Mouse (Mus musculus) heart, embryonic 10.5 days (tissue): Measurements from ENCODE around the gene Spocd1. TPM values are rescaled to one million over a fixed set of nuclear protein-coding genes. Genes with fewer than 3 reads are reported as not detected.

ENCODE experiments used
- DNase-seq: peaks from one replicate; pipeline ENCODE4 v3.0.0-alpha.2; 2017; ENCODE audit warnings: low spot score
- H3K27ac ChIP-seq: fragments of 300-500 bp; sonication (generic); 2 replicates; pipeline ENCODE4 v1.5.1; 2016; ENCODE audit warnings: mild to moderate bottlenecking
- H3K27me3 ChIP-seq: fragments of 300-500 bp; sonication (generic); 2 replicates; pipeline ENCODE4 v1.6.1; 2016; ENCODE audit warnings: mild to moderate bottlenecking; ENCODE audit not compliant: poor library complexity, insufficient read depth, severe bottlenecking
- H3K36me3 ChIP-seq: fragments of 300-500 bp; sonication (generic); 2 replicates; pipeline ENCODE4 v1.6.1; 2016; ENCODE audit warnings: mild to moderate bottlenecking, moderate library complexity
- H3K4me1 ChIP-seq: fragments of 300-500 bp; sonication (generic); 2 replicates; pipeline ENCODE4 v1.6.1; 2016; ENCODE audit warnings: mild to moderate bottlenecking
- H3K4me3 ChIP-seq: fragments of 300-500 bp; sonication (generic); 2 replicates; pipeline ENCODE4 v1.5.1; 2016; ENCODE audit warnings: mild to moderate bottlenecking, moderate library complexity
- H3K9me3 ChIP-seq: fragments of 300-500 bp; sonication (generic); 2 replicates; pipeline ENCODE4 v1.6.1; 2016; ENCODE audit warnings: mild to moderate bottlenecking, moderate library complexity
- WGBS: fragments of 180-500 bp; shearing (Covaris S2); methylation state at CpG from one replicate; pipeline ENCODE4 v1.1.7; 2016; 5-methylcytosine and 5-hydroxymethylcytosine counted together
- polyA plus RNA-seq: library from polyadenylated mRNA; unstranded; fragments of >200 nt; fragmentation: Nextera tagmentation; extraction: Ambion mirVana; gene quantifications from 2 replicates; pipeline ENCODE4 v1.2.1, GENCODE M21; 2016

Spocd1 gene
- polyA plus RNA-seq, 1 experiment from 2014 or later, result 0.46 TPM

GRCm38 (mm10) chr4:129908836-129909235 lies 20.2 kb upstream of the Spocd1 start:
- WGBS, result 66% methylated on average over 3 of the region's 3 CpGs

GRCm38 (mm10) chr4:129909261-129909731 lies 19.8 kb upstream of the Spocd1 start:
- no peaks in the 10 kb centered on the region for H3K27me3 ChIP-seq
- H3K36me3 ChIP-seq, result no peaks in the 10 kb centered on the region
- peaks cover 46% of the 10 kb centered on the region for H3K4me1 ChIP-seq
- no peaks in the 10 kb centered on the region for H3K9me3 ChIP-seq
- peak overlapping the region; percentile 56; the same call in 1 of the 2 replicates for H3K27ac ChIP-seq
- no peak overlapping the region for H3K4me3 ChIP-seq
- DNase-seq, result no peak
- 48% methylated on average over 4 of the region's 4 CpGs for WGBS

More at GRCm38 (mm10) chr4:129908836-129909235, 20.2 kb upstream of the Spocd1 start:
- Histone ChIP-seq H3K27ac (0 out of 2 replicates have a peak overlapping the region, but pooled peaks have one; percentile 56), H3K36me3 (no peaks in the 10 kb centered on the region), H3K9me3 (no peaks in the 10 kb centered on the region), H3K4me3 (no peak overlapping the region), H3K4me1 (peaks cover 44% of the 10 kb centered on the region), H3K27me3 (no peaks in the 10 kb centered on the region)
- DNase-seq, result no peak

- no peak for DNase-seq
- peak overlapping the region; percentile 87 for H3K27ac ChIP-seq
- H3K4me1 ChIP-seq, result peaks cover 46% of the 10 kb centered on the region
- H3K36me3 ChIP-seq, result no peaks in the 10 kb centered on the region
- no peak overlapping the region for H3K4me3 ChIP-seq
- H3K9me3 ChIP-seq, result no peaks in the 10 kb centered on the region
- 79% methylated on average over 3 of the region's 3 CpGs for WGBS
- H3K27me3 ChIP-seq, result no peaks in the 10 kb centered on the region
Measured at GRCm38 (mm10) chr4:129912998-129913397, 16.1 kb upstream of the Spocd1 start.

GRCm38 (mm10) chr4:129913761-129914644 lies 15.0 kb upstream of the Spocd1 start:
- DNase-seq, result no peak
- Histone ChIP-seq H3K27me3 (no peaks in the 10 kb centered on the region), H3K27ac (peak overlapping the region; percentile 87), H3K9me3 (no peaks in the 10 kb centered on the region), H3K36me3 (no peaks in the 10 kb centered on the region), H3K4me3 (peak overlapping the region; percentile 45), H3K4me1 (peaks cover 53% of the 10 kb centered on the region)
- WGBS, result 7% methylated on average over 16 of the region's 16 CpGs

- no peaks in the 10 kb centered on the region for H3K9me3 ChIP-seq
- no peaks in the 10 kb centered on the region for H3K36me3 ChIP-seq
- H3K4me3 ChIP-seq, result no peak overlapping the region
- H3K27ac ChIP-seq, result no peak overlapping the region
- H3K4me1 ChIP-seq, result peaks cover 47% of the 10 kb centered on the region
- WGBS, result 83% methylated on average over 4 of the region's 4 CpGs
- no peak for DNase-seq
- H3K27me3 ChIP-seq, result no peaks in the 10 kb centered on the region
Measured at GRCm38 (mm10) chr4:129914686-129915085, 14.4 kb upstream of the Spocd1 start.

GRCm38 (mm10) chr4:129915349-129915988 lies 13.6 kb upstream of the Spocd1 start:
- Histone ChIP-seq H3K27me3 (no peaks in the 10 kb centered on the region), H3K36me3 (no peaks in the 10 kb centered on the region), H3K9me3 (no peaks in the 10 kb centered on the region), H3K27ac (0 out of 2 replicates have a peak overlapping the region, but pooled peaks have one; percentile 74), H3K4me3 (no peak overlapping the region), H3K4me1 (peaks cover 52% of the 10 kb centered on the region)
- no peak for DNase-seq
- 85% methylated on average over 7 of the region's 7 CpGs for WGBS

GRCm38 (mm10) chr4:129916159-129916558 lies 12.9 kb upstream of the Spocd1 start:
- Histone ChIP-seq H3K27ac (peak overlapping the region; percentile 74), H3K4me1 (peaks cover 55% of the 10 kb centered on the region), H3K9me3 (no peaks in the 10 kb centered on the region), H3K4me3 (no peak overlapping the region), H3K27me3 (no peaks in the 10 kb centered on the region), H3K36me3 (no peaks in the 10 kb centered on the region)
- no peak for DNase-seq
- WGBS, result 38% methylated on average over 2 of the region's 2 CpGs

GRCm38 (mm10) chr4:129917016-129917603 lies 11.9 kb upstream of the Spocd1 start:
- Histone ChIP-seq H3K27ac (no peak overlapping the region), H3K27me3 (no peaks in the 10 kb centered on the region), H3K36me3 (no peaks in the 10 kb centered on the region), H3K9me3 (no peaks in the 10 kb centered on the region), H3K4me1 (peaks cover 64% of the 10 kb centered on the region), H3K4me3 (no peak overlapping the region)
- WGBS, result 39% methylated on average over 8 of the region's 8 CpGs
- DNase-seq, result no peak

GRCm38 (mm10) chr4:129918464-129918863 lies 10.6 kb upstream of the Spocd1 start:
- Histone ChIP-seq H3K27me3 (no peaks in the 10 kb centered on the region), H3K27ac (0 out of 2 replicates have a peak overlapping the region, but pooled peaks have one; percentile 32), H3K4me1 (peaks cover 61% of the 10 kb centered on the region), H3K9me3 (no peaks in the 10 kb centered on the region), H3K4me3 (no peak overlapping the region), H3K36me3 (no peaks in the 10 kb centered on the region)
- no peak for DNase-seq
- WGBS, result 78% methylated on average over 5 of the region's 5 CpGs

- no peaks in the 10 kb centered on the region for H3K9me3 ChIP-seq
- no peak overlapping the region for H3K4me3 ChIP-seq
- no peaks in the 10 kb centered on the region for H3K36me3 ChIP-seq
- no peak for DNase-seq
- H3K27ac ChIP-seq, result 0 out of 2 replicates have a peak overlapping the region, but pooled peaks have one; percentile 32
- WGBS, result 65% methylated on average over 3 of the region's 3 CpGs
- H3K27me3 ChIP-seq, result no peaks in the 10 kb centered on the region
- H3K4me1 ChIP-seq, result peaks cover 57% of the 10 kb centered on the region
Measured at GRCm38 (mm10) chr4:129918901-129919300, 10.1 kb upstream of the Spocd1 start.

- H3K9me3 ChIP-seq, result no peaks in the 10 kb centered on the region
- H3K27ac ChIP-seq, result peak overlapping the region; percentile 88
- 89% methylated on average over 15 of the region's 15 CpGs for WGBS
- no peak overlapping the region for H3K4me3 ChIP-seq
- no peak for DNase-seq
- H3K4me1 ChIP-seq, result peaks cover 56% of the 10 kb centered on the region
- no peaks in the 10 kb centered on the region for H3K36me3 ChIP-seq
- H3K27me3 ChIP-seq, result no peaks in the 10 kb centered on the region
Measured at GRCm38 (mm10) chr4:129920542-129921313, 8.3 kb upstream of the Spocd1 start.

- Histone ChIP-seq H3K27ac (peak overlapping the region; percentile 88), H3K4me1 (peaks cover 52% of the 10 kb centered on the region), H3K4me3 (no peak overlapping the region), H3K36me3 (no peaks in the 10 kb centered on the region), H3K9me3 (no peaks in the 10 kb centered on the region), H3K27me3 (no peaks in the 10 kb centered on the region)
- 41% methylated on average over 3 of the region's 3 CpGs for WGBS
- no peak for DNase-seq
Measured at GRCm38 (mm10) chr4:129921314-129921587, 7.8 kb upstream of the Spocd1 start.
